Mouse (Mus musculus) hindbrain, embryonic 14.5 days (tissue): ENCODE results near the gene Lrrc17. TPM values are rescaled to one million over a fixed set of nuclear protein-coding genes. Genes with fewer than 3 reads are reported as not detected.

Experiments
- ATAC-seq: fragments of 200-750 bp; cut with Nextera tagmentation; 2 replicates; pipeline ENCODE4 v1.8.0; 2017; ENCODE audit warnings: moderate number of reproducible peaks, mild to moderate bottlenecking, moderate TSS enrichment, moderate library complexity; ENCODE audit not compliant: low FRiP score
- DNase-seq: peaks from one replicate; pipeline ENCODE4 v3.0.0-alpha.2; 2015; ENCODE audit warnings: low spot score
- H3K27ac ChIP-seq: fragments of 300-500 bp; sonication (generic); 2 replicates; pipeline ENCODE4 v1.5.1; 2014; ENCODE audit warnings: mild to moderate bottlenecking, moderate library complexity
- H3K27me3 ChIP-seq: fragments of 300-500 bp; sonication (generic); 2 replicates; pipeline ENCODE4 v1.6.1; 2014; ENCODE audit warnings: mild to moderate bottlenecking, low read length, mixed read lengths; ENCODE audit not compliant: control insufficient read depth, insufficient read depth
- H3K36me3 ChIP-seq: fragments of 300-500 bp; sonication (generic); replicated peaks from 2 replicates; pipeline ENCODE4 v1.6.1; 2014; ENCODE audit not compliant: control insufficient read depth, insufficient read depth
- H3K4me1 ChIP-seq: fragments of 300-500 bp; sonication (generic); replicated peaks from 2 replicates; pipeline ENCODE4 v1.6.1; 2014; ENCODE audit warnings: antibody characterized with exemption, low read length, mixed read lengths; ENCODE audit not compliant: control insufficient read depth, insufficient read depth
- H3K4me2 ChIP-seq: fragments of 300-500 bp; sonication (generic); replicated peaks from 2 replicates; pipeline ENCODE4 v1.6.1; 2014; ENCODE audit warnings: mild to moderate bottlenecking, moderate library complexity
- H3K4me3 ChIP-seq: fragments of 300-500 bp; sonication (generic); replicated peaks from 2 replicates; pipeline ENCODE4 v1.5.1; 2014; ENCODE audit warnings: mild to moderate bottlenecking, low read length
- H3K9ac ChIP-seq: fragments of 300-500 bp; sonication (generic); 2 replicates; pipeline ENCODE4 v1.6.1; 2014
- H3K9me3 ChIP-seq: fragments of 300-500 bp; sonication (generic); 2 replicates; pipeline ENCODE4 v1.6.1; 2016; ENCODE audit warnings: low read length; ENCODE audit not compliant: control insufficient read depth
- WGBS: fragments of 180-500 bp; shearing (Covaris S2); extraction: QIAGEN DNeasy Blood & Tissue Kit; methylation state at CpG from one replicate; pipeline ENCODE4 v1.1.7; 2014; 5-methylcytosine and 5-hydroxymethylcytosine counted together
- polyA plus RNA-seq: library from polyadenylated mRNA; unstranded; fragments of >200 nt; fragmentation: Nextera tagmentation; extraction: Ambion mirVana; gene quantifications from 2 replicates; pipeline ENCODE4 v1.2.1, GENCODE M21; 2014

Lrrc17 gene
- polyA plus RNA-seq, 1 experiment from 2014 or later: 8.6 TPM

DNA sequence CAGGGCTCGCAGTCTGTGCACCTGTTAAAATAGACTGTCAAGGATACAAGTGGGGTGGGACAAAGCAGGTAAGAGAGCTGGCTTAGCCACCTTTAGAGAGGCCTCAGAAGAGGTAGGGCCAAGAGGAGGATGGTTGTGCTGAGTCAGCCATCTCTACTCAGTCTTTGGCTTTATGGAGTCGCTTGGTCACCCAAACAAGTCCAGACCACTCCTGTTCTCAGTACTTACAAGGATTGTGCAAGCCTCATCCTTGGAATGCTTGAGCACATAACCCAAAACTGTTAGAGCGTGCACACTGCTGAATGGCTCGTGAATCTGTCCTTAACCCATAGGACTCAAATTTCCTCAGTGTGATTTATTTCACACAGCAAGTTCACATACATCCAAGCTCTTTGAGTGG is 10.3 kb downstream of the Lrrc17 start:
- no peaks in the 10 kb centered on the region for H3K4me1 ChIP-seq
- no peak overlapping the region for H3K4me2 ChIP-seq
- DNase-seq: no peak
- H3K9ac ChIP-seq: no peak overlapping the region
- H3K36me3 ChIP-seq: no peaks in the 10 kb centered on the region
- no peak overlapping the region for H3K27ac ChIP-seq
- ATAC-seq: no peak
- no peak overlapping the region for H3K4me3 ChIP-seq
- 88% methylated on average over 4 of the region's 4 CpGs for WGBS
- H3K9me3 ChIP-seq: no peaks in the 10 kb centered on the region
- no peaks in the 10 kb centered on the region for H3K27me3 ChIP-seq

DNA sequence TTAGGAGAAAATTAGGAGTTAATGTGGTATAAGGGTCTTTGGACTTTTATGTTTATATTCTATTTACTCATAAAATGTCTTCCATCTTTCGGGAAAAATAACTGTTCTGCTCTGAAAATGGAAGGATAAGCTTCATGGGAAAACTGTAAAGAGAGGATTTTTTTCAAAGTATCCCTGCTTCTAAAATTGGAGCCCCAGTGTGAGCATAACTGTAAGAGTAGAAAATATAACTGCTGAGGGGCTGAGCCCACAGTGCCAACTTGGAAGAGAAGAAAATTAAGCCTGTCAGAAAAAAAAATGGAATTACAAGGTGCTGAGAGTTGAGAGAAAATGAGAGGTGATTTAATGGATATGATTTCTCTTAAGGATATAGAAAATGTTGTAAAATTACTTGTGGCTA is 11.4 kb downstream of the Lrrc17 start:
- Histone ChIP-seq H3K36me3 (no peaks in the 10 kb centered on the region), H3K4me3 (no peak overlapping the region), H3K27ac (no peak overlapping the region), H3K9ac (no peak overlapping the region), H3K4me1 (no peaks in the 10 kb centered on the region), H3K4me2 (no peak overlapping the region), H3K27me3 (no peaks in the 10 kb centered on the region), H3K9me3 (no peaks in the 10 kb centered on the region)
- DNase-seq: no peak
- ATAC-seq: no peak
- 81% methylated on average over 1 of the region's 1 CpGs for WGBS

DNA sequence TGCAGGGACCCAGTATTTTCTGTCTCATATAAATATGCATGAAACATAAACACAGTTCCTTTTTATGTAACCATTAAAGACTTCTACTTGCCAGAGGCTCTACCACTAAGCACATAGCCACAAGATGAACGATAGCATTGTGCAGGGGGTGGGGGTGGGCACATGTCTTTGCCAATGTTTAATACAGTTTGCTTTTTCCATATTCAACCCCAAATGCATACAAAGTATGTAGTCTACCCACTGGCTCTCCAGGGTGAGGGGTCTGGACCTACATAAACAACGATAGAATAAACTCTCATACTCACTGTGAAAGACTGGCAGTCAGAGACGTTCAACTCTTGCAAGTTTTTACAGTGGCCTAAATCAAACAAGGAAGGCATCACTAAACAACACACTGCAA is 13.1 kb downstream of the Lrrc17 start:
- H3K4me2 ChIP-seq: no peak overlapping the region
- no peak overlapping the region for H3K27ac ChIP-seq
- H3K4me1 ChIP-seq: no peaks in the 10 kb centered on the region
- no peak overlapping the region for H3K4me3 ChIP-seq
- WGBS: 77% methylated on average over 3 of the region's 3 CpGs
- DNase-seq (no peak), ATAC-seq (no peak)
- H3K9me3 ChIP-seq: no peaks in the 10 kb centered on the region
- H3K36me3 ChIP-seq: no peaks in the 10 kb centered on the region
- H3K27me3 ChIP-seq: no peaks in the 10 kb centered on the region
- no peak overlapping the region for H3K9ac ChIP-seq

DNA sequence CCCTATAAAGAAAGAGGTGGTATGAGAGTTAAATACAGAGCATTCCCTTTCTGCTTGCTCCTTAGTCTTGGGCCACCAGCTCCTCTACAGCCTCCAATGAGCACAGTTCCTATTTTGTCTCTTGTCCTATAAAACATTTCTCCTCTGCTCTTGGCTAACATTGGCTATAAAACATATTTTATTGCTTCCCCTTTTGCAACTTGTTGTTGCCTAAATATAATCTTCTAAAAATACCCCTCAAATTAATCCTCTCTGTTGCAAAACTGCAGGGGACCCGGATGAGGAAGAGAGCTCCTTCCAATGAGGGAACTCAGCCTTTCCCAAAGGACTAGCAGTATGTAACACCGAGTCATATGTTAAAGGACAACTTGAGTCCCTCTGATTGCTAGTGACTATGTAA is 20.6 kb downstream of the Lrrc17 start:
- Histone ChIP-seq H3K36me3 (no peaks in the 10 kb centered on the region), H3K27me3 (no peaks in the 10 kb centered on the region), H3K4me2 (no peak overlapping the region), H3K4me1 (no peaks in the 10 kb centered on the region), H3K9ac (no peak overlapping the region), H3K4me3 (no peak overlapping the region), H3K27ac (no peak overlapping the region), H3K9me3 (no peaks in the 10 kb centered on the region)
- WGBS: 89% methylated on average over 2 of the region's 2 CpGs
- no peak for DNase-seq
- no peak for ATAC-seq

DNA sequence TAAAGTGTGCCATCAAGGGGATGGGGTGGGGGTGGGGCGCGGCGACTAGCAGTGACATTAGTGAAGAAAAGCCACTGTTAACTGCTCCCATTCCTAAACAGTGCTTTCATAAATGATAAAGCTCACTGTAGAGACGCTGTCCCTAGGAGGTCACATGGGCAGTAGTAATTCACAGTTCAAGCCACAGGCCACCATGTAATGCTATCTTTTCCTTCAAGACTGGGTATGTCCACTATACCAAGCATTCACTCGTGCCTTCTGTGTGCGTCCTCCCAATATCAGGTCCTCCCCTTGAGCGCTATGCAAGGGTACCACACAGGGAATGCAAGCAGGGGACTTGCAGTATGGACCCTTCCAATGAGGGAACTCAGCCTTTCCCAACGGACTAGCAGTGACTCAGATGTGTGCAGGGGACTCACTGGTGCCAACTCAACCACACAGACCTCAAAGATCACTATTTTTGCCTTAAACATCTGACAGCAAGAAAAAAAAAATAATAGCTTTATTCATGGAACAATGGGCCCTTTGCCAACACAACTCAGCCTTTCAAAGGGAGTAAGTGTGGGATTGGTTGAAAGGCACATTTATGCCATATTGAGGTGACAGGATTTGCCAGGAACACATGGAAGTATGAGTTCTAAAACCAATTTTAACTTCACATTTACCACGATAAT is 22.2 kb downstream of the Lrrc17 start:
- H3K4me3 ChIP-seq: no peak overlapping the region
- H3K9me3 ChIP-seq: no peaks in the 10 kb centered on the region
- no peaks in the 10 kb centered on the region for H3K36me3 ChIP-seq
- DNase-seq (no peak), ATAC-seq (no peak)
- no peak overlapping the region for H3K4me2 ChIP-seq
- 90% methylated on average over 9 of the region's 9 CpGs for whole genome bisulfite sequencing
- H3K4me1 ChIP-seq: no peaks in the 10 kb centered on the region
- H3K9ac ChIP-seq: no peak overlapping the region
- H3K27me3 ChIP-seq: no peaks in the 10 kb centered on the region
- no peak overlapping the region for H3K27ac ChIP-seq

DNA sequence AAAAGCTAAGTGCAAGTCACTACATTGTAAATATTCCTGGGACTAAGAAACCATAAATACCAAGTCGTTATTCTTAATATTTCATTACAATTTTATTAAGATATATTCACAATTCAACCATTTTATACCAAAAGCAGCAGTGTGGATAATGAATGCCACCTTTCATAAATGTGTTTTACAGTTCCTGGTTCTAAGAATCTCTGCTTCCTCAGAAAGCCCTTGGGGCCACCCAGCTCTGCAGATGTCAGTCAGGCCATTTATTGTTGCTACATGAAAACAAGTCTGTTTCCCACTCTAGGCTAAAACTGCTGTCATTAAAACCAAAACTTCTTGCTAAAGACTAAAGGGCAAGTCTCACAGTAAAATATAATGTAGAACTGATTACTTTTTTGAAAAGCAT is 24.4 kb downstream of the Lrrc17 start:
- ATAC-seq (no peak), DNase-seq (no peak)
- Histone ChIP-seq H3K9ac (no peak overlapping the region), H3K9me3 (no peaks in the 10 kb centered on the region), H3K4me2 (no peak overlapping the region), H3K4me1 (no peaks in the 10 kb centered on the region), H3K4me3 (no peak overlapping the region), H3K27ac (no peak overlapping the region), H3K27me3 (no peaks in the 10 kb centered on the region), H3K36me3 (no peaks in the 10 kb centered on the region)
- 93% methylated on average over 1 of the region's 1 CpGs for WGBS

DNA sequence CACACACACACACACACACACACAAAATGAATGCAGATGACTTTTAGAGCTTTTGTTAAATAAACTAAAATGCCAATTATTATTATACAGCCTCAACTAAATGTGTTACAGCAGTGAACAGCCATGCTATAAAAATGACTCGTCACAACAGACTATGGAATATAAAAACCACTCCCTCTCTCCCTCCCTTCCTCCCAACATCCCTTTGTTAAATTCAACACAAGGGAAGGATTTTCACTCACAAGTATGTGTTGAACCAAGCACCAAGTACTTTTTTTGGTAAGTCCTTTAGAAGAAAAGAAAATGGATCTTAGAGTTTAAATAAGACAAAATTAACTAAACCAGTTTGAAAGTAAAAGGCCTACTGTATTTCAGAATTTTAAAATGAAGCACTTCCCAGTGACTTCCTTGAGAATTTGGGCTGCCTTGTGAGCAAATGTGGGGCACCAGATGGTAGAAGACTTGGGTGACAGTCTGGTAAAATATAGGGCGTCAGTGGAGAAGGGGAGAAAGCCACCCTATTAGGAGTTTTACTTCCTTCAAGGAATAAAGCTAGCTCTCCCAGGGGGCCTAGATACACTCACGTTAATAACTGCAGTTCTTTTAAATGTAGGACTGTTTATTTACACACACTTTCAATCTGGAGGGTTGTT is 29.5 kb downstream of the Lrrc17 start:
- WGBS: 76% methylated on average over 3 of the region's 3 CpGs
- no peak for DNase-seq
- H3K36me3 ChIP-seq: no peaks in the 10 kb centered on the region
- H3K4me1 ChIP-seq: no peaks in the 10 kb centered on the region
- ATAC-seq: no peak
- H3K4me2 ChIP-seq: no peak overlapping the region
- H3K9ac ChIP-seq: no peak overlapping the region
- no peaks in the 10 kb centered on the region for H3K27me3 ChIP-seq
- H3K27ac ChIP-seq: no peak overlapping the region
- no peaks in the 10 kb centered on the region for H3K9me3 ChIP-seq
- no peak overlapping the region for H3K4me3 ChIP-seq

DNA sequence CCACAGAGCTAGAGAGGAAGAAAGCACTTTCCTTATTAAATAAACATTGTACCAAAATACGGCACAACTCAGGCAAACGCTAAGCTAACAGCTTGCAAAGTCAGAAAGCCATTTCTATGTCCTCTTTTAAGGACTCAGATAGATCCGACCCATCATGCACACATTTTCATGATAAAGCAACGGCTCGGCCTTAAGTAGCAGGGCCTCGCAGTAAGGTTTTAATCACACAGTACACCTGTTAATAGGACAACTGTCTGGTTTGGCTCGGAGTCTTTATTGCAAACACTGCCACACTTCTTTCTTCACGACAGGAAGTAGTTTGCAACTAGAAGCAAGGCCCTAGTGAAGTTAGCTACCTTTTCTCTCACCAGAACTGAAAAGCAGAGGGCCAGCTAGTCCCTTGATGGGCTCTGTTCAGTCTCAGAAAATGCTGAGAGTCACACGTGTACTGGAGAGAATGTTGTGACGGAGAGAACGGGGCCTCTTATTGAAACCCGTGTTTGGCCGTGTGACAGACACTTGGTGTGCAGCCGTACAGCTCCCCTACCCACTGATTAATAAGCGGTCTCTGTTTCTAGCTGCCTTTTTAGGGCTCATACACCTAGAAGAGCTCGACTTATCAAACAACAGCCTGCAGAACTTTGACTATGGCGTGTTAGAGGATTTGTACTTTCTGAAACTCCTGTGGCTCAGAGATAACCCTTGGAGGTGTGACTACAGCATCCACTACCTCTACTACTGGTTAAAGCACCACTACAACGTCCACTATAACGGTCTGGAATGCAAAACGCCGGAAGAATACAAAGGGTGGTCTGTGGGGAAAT is 31.2 kb downstream of the Lrrc17 start:
- H3K4me1 ChIP-seq: no peaks in the 10 kb centered on the region
- DNase-seq: no peak
- WGBS: 78% methylated on average over 21 of the region's 21 CpGs
- no peak overlapping the region for H3K9ac ChIP-seq
- H3K36me3 ChIP-seq: no peaks in the 10 kb centered on the region
- no peaks in the 10 kb centered on the region for H3K27me3 ChIP-seq
- H3K27ac ChIP-seq: no peak overlapping the region
- no peak overlapping the region for H3K4me3 ChIP-seq
- H3K4me2 ChIP-seq: no peak overlapping the region
- H3K9me3 ChIP-seq: no peaks in the 10 kb centered on the region
- no peak for ATAC-seq

DNA sequence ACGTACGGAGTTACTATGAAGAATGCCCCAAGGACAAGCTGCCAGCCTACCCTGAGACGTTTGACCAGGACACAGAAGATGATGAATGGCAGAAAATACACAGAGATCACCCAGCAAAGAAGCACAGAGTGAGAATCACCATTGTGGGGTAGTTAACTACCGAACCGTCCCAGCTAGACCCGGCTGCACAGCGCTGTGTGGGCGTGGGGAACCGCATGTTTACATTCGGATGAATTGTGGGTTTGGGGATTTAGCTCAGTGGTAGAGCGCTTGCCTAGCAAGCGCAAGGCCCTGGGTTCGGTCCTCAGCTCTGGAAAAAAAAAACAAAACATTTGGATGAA is 31.8 kb downstream of the Lrrc17 start:
- no peak overlapping the region for H3K9ac ChIP-seq
- no peak overlapping the region for H3K4me3 ChIP-seq
- 75% methylated on average over 13 of the region's 13 CpGs for WGBS
- H3K27me3 ChIP-seq: no peaks in the 10 kb centered on the region
- H3K4me2 ChIP-seq: no peak overlapping the region
- H3K27ac ChIP-seq: no peak overlapping the region
- ATAC-seq (no peak), DNase-seq (no peak)
- no peaks in the 10 kb centered on the region for H3K9me3 ChIP-seq
- no peaks in the 10 kb centered on the region for H3K4me1 ChIP-seq
- no peaks in the 10 kb centered on the region for H3K36me3 ChIP-seq
